Mouse (Mus musculus) mouse trophoblast stem cell (cell line): ENCODE data around the gene Nup153.

Experiments used
- in situ Hi-C, 2 experiments: fragments of 300-500 bp; cut with MseI, MboI; formaldehyde crosslinking; loops; 2 replicates in 1 of 2; 3 replicates in 1 of 2; pipeline ENCODE4 v1.15.1; 2025

Nup153 gene

DNA sequence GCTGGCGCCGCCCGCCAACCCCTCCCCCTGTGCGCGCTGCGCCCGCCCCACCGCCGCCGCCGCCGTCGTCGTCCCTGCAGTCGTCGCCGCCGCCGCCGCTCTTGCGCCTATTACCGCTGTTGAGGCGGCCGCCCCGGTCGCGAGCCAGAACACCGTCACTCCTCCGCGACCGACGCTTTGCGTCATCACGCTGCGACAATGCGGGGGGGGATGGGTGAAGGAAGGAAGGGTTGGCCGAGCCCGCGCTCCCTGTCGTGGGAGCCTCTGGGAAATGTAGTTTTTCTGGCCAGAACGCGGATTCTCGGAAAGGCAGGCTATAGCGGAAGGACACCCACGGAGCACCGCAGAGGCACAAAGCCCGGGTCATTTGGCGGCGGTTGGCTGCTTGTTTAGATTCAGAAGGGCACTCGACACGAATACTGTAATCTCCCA, at the start of gene Nup153:
TSS of gene Nup153 (minus strand) at position 104 of the 432 bp plus-strand sequence.
- in situ Hi-C loops = no loop called here

DNA sequence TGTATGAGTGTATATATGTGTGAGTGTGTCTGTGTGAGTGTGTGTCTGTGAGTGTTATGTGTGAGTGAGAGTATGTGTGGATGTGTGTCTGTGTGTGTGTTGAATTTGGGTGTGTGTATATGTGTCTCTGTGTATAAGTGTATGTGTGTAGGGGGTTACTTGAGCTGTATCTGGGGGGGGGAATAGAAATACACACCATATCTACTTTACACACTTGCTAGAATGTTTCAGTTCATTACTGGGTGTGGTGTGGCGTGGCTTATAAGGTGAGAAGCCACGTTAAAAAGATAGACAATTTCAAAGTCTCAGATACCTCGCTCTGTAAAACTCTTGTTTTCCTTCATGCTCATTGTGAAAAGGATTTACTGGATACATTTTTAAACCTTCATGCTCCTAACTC, 49.7 kb upstream of the Nup153 start:
- in situ Hi-C loops = no loop called here

DNA sequence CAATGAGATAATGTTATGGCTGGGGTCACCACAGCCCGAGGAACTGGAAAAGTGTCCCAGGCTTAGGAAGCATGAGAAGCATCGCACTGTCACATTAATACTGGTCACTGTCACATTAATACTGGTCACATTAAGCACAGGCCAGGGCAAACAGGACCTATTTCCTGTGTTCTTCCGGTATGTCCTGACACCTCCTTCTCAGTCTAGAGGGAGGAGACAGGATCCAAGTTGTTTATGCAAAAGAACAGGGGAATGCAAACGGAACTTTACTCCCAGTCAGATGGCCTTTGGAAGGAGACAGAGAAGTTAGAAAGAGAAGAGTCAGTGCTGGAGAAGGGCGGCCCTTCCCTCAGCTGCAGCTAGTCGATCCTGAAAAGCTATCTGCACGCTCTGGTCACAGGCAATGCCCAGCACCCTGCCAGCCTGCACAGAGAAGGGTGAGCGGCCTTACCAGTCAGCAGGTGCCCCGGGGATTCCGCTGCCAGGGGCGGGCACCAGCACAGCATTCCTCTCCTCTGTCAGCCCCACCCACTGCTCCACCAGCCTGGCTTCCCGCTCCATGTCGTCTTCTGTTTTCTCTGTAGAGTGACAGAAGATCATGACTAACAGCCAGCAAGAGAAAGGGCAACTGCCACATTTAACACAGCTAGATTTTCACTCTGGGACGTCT, 49.0 kb upstream of the Nup153 start:
- in situ Hi-C loops = no loop called here

DNA sequence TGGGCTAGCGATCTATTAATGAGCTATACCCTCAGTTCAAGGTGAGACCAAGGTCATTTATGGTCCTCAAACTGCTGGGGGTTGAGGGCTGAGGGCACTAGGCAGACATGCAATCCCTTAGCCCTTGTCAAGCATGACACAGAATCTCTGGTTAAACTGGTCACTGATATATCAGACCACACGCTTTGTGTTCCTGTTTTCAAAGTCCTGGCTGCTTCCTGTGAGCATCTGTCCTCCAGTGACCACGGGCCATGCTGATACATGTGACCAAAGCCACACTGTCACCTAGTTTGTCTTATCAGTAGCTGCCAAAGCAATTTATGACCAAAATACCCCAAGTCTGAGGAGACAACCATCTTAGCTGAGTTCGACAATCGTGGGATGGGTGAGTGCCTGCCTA, 47.3 kb upstream of the Nup153 start:
- in situ Hi-C loops = no loop called here

DNA sequence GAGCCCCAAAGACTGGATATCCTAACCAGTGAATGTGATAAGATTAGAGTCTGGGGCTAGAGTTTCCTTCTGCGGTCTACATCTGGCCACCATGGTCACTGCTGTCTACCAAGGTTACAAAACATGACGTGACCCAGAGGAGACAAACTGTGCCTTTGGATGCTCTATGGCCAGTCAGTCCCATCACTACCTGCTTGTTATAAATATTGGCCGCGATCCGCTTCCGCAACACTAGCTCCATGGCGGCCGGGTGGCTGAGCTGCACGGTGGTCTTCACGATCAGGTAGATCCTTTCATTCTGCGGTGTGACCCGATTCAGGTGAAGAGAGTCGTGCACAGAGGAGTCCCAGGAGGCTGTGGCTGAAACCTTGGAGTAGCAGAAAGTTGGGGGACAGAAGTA, 44.8 kb upstream of the Nup153 start:
- in situ Hi-C loops = no loop called here

DNA sequence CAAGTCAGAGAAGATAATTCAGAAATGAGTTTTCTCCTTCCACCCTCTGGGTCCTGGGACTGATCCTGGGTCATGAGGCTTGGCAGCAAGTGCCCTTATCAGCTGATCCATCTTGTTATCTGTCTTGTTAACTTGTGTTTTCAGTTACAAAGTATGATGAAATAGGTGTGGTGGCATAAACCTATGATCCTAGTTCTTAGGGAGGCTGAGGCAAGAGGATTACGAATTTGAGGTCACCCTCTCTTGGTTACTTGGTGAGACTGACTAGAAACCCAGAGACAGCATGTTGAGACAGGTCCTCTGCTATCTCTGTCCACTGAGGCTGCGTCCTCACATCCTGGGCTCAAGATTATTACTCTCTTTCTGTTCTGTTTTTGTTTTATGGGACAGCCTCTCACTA, 37.6 kb upstream of the Nup153 start:
- in situ Hi-C loops = no loop called here

DNA sequence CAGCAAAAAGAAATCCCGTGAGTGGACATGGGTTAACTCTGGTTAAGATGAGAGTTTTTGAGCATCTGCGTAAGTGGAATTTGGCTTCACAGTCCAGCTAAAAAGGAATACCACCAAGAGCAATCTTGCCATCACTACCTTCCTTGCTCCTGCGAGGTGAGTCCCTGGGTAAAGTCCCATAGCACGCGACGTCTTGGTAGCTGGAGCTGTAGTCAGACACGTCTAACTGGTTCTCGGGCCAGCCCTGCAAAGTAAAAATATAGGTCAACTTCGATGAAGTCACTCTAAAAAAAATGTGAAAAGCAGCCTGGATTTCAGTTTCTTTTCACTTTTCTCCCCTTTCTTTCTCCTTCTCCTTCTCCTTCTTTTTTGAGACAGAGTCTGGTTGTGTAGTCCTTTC, 35.5 kb upstream of the Nup153 start:
- in situ Hi-C loops = no loop called here

DNA sequence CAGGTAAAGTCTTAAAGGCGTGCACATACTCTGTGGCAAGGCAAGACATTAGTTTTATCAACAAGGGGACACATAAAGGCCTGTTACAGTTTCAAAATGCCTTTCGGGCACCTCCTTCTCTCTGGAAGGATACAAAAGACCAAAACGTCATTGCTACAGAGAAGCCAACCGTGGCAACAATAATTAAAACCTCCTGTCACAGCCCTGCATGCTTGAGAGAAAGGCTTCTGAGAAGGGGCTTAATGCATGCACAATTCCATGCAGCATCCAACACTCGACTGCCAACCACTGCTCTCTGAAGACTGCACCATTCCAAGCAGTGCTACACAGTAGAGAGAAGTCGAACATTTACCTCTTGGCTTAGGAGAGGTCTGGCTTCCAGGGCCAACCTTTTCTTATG, 33.2 kb upstream of the Nup153 start:
- in situ Hi-C loops = no loop called here

DNA sequence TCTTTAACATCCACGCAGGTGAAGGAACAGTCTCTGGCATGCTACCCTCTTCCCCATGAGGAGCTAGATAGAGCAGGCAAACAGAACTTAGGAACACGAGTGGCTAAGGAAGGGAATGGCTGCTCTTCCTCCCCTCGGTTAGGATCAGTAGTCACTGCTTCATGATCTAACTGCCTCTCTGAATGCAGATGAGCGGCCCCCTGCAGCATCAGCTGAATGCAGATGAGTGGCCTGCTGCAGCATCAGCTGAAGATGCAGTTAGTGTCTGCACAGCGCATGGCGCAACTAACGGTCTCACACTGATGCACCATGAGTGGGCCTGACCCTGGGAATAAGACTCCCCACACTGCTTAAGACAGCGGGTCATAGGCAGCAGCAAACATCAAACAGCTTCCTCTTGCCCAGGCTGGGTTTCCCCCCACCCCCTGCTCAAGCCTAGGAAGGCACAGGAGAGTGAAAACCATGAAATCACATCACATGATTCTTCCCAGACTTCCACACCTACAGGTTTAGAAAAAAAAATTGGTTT, 31.6 kb upstream of the Nup153 start:
- in situ Hi-C loops = no loop called here

DNA sequence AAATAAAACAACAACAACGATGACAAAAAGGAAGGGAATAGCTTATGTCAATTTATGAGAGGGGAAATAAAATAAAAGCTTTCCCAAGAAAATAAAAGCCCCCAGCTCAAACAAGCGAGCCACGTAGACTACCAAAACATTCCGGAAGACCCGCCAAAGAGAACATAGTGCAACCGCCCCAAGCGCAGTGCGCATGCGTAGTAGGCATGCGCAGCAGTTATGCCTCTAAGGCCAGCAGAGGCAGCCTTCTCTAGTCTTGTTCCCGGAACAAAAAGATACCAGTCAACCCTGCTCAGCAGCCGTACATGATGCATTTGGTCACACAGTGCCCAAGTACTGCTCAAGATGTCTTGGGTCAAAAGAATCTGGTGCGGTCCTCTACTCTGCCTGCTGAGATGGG, 30.9 kb upstream of the Nup153 start:
- in situ Hi-C loops = no loop called here

DNA sequence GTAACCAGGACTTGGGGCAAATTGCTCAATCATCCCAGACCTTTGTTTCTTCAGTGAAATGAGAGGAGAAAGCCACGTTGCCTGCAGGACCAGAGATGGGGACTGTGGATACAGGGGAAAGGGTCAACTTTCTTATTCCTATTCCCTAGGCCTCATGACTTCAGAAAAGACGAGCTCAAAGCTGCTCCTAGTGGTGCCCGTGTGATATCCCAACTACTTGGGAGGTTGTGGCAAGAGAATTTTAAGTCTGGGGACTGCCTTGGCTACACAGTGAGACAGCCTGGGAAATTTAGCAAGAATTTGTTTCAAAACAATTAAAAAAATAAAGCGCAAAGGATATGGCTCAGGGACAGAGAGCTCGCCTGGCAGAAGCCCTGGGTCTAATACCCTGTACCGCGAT, 30.2 kb upstream of the Nup153 start:
- in situ Hi-C loops = no loop called here

DNA sequence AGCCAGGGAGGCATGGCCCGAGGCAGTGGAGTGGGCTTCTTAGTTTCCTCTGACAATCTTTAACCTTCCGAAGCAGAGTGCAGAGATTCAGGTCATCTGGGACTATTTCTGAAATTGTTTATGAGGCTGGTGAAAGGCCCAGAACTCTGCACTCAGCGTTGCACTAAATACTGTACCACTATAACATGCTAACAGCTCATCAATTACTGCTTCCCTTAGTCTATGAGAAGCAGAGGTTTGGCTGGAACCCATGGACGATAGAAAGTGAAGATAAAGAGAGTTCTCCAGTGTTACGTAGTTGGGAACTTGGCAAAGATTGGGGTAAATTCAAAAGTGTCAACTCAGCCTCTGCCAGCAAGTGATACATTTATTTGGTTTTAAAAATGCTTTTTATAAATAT, 25.6 kb upstream of the Nup153 start:
- in situ Hi-C loops = no loop called here

DNA sequence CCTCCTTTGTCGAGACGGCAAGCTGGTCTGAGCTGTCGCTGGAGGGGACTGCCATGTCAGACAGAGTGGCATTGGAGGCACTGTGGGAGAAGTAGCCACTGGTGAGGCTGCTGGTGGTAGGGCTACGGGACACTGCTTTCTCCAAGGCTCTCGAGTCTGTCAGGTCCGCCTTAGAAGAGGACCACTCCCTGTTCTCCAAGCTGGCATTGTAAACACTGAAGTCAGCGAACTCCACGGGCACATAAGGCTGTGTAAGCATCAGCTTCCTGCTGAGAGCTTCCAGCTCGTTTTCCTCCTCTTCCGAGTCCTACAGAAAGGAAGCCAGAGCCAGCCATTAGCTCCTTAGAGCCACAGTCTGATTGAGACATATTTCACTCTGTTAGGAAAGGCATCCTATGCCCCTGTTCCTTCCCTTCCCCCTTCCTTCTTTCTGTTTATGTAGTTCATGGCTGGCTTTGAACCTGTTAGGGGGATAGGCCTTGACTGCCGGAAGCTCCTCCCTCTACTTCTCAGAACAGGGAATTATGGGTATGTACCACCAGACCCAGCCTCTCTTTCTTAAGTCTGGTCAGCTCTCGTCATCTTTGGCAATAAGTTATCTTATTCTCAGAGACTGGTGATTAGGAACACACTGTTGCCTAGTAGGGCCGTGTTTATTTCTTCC, 25.0 kb upstream of the Nup153 start:
- in situ Hi-C loops = no loop called here

DNA sequence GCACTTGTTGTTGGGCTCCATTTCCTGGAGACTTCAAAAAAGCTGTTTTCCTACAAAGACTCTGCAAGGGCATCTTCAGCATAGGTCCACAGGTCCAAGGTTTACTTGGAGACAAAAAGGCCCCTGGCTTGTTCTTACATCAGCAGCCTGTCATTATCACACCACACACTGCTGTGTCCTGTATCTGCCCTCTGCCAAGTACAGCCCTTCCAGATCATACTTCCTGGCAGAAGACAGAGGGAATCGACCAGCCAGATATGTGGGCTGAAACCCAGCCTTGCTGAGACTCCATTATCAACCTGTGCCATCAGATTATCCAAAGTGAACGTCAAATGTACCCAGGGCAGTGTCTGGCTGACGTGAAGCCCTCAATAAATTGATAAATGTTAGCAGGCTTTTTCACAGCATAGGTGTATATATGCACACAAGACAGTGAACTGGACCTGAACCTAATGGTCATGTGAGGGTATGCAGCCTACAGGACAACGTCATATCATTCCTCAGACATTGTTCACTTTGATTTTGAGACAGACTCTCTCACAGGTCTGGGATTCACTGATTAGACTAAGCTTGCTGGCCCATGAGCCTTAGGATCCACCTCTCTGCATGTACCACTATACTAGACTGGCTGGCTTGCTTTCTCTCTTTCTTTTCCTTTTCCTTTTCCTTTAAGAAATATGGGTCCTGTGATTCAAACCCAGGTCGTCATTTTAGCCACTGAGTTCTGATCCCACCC, 20.6 kb upstream of the Nup153 start:
- in situ Hi-C loops = no loop called here

DNA sequence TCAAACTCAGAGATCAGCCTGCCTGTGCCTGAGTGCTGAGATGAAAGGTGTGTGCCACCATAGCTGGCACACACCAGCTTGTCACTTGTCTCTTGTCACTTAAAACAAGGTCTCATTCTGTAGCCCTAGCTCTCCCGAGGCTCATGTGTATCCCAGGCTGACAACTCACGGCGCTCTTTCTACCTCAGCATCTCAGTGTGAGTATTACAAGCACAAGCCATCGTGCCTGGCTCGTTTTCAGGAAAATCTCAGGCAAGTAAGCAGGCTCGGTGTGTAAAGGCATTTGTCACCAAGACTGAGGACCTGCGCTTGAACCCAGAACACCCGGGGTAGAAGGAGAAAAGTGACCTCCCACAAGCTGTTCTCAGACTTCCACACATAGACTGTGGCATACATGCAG, 16.1 kb upstream of the Nup153 start:
- in situ Hi-C loops = no loop called here

DNA sequence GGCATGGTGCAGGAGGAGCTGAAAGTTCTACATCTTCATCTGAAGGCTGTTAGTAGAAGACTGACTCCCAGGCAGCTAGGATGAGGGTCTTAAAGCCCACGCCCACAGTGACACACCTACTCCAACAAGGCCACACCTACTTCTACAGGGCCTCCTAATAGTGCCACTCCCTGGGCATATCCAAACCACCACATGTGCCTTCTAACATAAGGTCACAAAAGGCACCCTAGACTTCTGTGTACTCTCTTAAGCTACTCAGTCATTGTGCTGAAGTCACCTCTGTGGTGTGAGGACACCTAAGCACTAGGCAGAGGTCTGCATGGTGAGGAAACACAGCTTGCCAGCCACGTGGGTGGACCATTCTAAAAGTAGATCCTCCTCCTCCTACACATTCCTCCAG, 14.6 kb upstream of the Nup153 start:
- in situ Hi-C loops = no loop called here

DNA sequence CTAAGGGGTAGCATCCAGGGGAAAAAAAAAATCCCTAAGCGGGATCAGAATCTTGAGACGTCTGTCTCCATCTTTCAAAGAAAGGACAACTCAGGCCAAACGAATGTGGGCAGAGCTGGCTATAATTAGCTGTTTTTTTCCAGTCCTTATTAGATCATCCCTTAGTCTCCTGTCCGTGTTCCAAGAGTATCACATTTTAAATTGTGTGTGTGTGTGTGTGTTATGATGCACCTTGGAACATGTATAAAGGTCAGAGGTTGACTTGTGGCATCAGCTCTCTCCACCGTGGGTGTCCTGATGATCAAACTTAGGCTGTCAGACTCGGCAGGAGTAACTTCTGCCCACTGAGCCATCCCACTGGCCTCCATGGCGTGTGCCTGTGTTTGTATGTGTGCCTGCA, 11.7 kb upstream of the Nup153 start:
- in situ Hi-C loops = no loop called here

DNA sequence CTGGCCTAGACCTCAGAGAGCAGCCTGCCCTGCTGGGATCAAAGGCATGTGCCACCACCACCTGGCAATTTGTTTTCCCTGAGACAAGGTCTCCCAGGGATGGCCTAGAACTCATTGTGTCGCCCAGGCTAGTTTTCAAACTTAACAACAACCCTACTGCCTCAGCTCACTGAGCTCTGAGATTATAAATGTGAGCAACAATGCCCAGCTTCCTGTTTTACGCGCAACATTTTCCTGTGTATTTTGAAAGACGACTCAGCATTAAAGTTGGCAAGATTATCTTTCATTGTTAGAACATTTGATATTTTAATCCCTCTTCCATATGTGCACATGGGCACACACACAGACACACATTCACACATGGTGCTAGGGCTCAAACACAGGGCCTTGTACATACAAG, 9.7 kb upstream of the Nup153 start:
- in situ Hi-C loops = no loop called here

DNA sequence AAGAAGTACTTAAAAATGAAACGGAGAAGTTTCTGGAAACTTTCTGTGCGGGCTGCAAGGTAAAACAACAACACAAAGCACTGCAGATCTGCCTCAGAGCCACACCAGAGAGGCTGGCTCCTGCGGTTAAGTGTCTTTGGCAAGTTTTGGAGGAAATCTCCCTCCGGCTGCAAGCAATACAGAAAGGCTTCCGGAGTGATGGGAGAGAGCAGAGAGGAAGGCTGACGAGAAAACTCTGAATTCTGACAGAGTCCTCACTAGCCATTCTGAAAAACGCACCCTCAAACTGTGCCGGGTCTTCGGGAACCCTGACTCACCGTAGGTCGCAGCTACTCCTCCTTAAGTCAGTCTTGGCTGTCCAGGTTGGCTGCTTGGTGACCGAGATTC, 8.7 kb upstream of the Nup153 start:
- in situ Hi-C loops = no loop called here

DNA sequence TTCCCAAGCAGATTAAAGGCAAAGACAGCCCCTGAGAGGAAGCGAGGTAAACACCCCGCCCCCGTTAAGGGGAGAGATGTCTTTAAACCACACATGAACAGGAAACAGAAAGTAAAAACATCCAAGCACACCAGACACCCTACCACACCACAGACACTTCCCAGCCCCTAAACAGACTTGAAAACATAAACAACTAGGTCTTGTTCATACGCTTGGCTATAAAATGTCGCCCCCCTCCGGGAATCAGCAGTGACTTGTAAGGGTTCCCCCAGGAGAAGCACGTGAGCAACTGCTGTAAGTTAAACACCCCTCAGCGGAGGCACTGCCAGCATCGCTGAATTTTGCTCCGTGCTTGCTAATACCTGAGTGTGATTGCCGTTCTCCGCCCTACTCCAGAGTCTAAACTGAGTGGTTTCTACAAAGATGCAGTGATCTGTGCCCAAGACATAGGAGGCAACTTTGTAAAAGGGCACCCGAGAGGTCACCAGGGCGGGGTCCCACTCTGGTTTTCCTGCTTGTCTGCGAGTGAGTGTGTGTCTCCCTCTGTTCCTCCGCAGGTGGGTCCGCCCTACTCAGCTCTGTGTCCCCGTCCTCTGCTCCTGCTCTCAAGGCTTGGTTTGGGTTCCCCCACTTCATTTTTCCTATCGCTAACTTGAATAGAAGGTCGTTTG, 8.2 kb upstream of the Nup153 start:
- in situ Hi-C loops = no loop called here

DNA sequence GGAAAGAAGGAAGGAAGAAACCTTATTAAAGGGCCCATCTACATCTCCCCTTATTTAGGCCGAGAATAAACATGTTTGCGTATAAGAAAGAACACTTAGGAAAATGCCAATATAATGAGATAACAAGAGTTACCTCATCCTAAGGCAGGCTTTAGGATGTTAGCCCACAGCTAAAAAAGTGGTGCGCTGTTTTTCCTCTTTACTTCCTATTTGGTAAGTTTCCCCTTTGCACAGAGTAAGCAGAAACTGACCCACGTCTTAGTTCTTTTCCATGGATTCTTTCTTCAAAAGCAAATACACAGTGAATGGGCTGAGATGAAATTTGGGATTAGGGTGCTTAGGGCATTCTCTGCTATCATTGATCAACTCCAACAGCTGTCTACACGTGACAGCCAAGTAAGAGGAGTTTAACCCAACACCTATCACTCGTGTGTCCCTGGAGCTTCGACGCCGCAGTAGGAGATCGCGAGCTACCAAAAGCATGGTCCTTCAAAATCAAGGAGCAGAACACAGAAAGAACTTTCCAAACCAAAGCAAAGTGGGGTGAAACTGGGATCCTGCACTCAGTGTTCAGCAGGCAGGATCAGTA, 7.6 kb upstream of the Nup153 start:
- in situ Hi-C loops = no loop called here

DNA sequence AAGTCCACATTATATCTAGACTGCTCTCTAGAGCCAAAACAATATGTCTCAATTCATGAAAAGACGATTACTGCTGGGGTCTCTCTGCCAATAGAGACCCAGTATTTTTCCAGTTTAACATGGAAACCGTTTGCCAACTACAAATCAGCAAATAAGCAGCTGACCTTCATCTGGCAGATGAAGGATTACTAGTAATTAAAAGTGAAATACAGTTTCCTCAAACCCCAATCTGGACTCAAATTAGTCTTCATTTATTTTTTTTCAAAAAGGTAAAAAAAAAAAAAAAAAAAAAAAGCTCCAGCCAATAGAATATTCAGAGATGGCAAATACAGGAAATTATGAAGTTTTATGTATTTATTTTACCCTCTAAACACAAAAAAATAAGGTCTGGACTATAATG, 2.3 kb upstream of the Nup153 start:
- in situ Hi-C loops = no loop called here
